In the genomic region with DNA sequence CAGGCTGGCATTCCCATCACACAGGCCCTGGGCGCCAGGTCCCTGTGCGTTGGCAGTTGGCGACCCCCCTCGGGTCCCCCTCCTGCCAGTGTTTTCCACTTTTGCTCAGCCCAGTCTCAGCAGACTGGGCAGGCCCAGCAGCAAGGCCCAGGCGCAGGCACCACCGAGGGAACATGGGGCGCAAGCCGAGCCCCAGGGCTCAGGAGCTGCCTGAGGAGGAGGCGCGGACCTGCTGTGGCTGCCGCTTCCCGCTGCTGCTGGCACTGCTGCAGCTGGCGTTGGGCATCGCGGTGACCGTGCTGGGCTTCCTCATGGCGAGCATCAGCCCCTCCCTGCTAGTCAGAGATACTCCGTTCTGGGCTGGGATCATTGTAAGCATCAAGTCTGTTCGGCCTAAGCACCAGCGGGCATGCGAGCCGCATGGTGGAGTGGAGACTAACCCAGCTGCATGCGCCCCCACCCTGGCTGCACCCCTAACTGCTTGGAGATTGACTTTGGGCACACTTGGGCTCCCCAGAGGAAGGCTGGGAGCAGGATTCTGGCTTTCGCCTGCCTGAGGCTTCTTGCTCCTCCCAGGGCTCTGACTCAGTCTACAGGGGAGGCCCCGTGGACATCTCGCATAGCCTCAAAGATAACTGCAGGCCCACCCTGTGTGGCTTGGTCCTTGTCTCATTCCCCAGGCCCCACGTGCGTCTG, we compare ENCODE assay signal across 8 mouse cellular contexts. TPM values are rescaled to one million over a fixed set of nuclear protein-coding genes. Genes with fewer than 3 reads are reported as not detected.
DNase-seq lines count a peak whose midpoint lies in the region; ATAC-seq and TF ChIP-seq lines count a peak whose summit lies in the region.

No protein-coding gene starts in this region.

- H3K9ac ChIP-seq in embryonic facial prominence, embryonic 15.5 days, result peak overlapping the region; percentile 54
- peak overlapping the region; percentile 81 for H3K9ac ChIP-seq in limb, embryonic 12.5 days (replicated peaks)
- H3K9ac ChIP-seq in midbrain, embryonic 14.5 days (replicated peaks; ENCODE audit: low read length), result peak overlapping the region; percentile 77
- H3K9ac ChIP-seq in stomach, postnatal 0 days (ENCODE audit: low read length), result peak overlapping the region; percentile 80

- no peaks in the 10 kb centered on the region for H3K27me3 ChIP-seq in spleen, adult 2 months (ENCODE audit: control insufficient read depth, insufficient read depth, low read length)
- no peaks in the 10 kb centered on the region for H3K27me3 ChIP-seq in embryonic facial prominence, embryonic 15.5 days
- no peaks in the 10 kb centered on the region for H3K27me3 ChIP-seq in limb, embryonic 12.5 days
- no peaks in the 10 kb centered on the region for H3K27me3 ChIP-seq in midbrain, embryonic 14.5 days (ENCODE audit: control insufficient read depth, insufficient read depth, low read length)
- H3K27me3 ChIP-seq in stomach, postnatal 0 days (ENCODE audit: control insufficient read depth, insufficient read depth, low read length), result no peaks in the 10 kb centered on the region

- peak overlapping the region; percentile 60 for H3K4me2 ChIP-seq in embryonic facial prominence, embryonic 15.5 days (replicated peaks)
- peak overlapping the region; percentile 67 for H3K4me2 ChIP-seq in limb, embryonic 12.5 days
- H3K4me2 ChIP-seq in midbrain, embryonic 14.5 days (ENCODE audit: low read length), result peak overlapping the region; percentile 71
- H3K4me2 ChIP-seq in stomach, postnatal 0 days (replicated peaks; ENCODE audit: low read depth), result peak overlapping the region; percentile 55

- peak overlapping the region; percentile 64 for H3K27ac ChIP-seq in spleen, adult 2 months (ENCODE audit: insufficient read depth, low read length)
- peak overlapping the region; percentile 87 for H3K27ac ChIP-seq in embryonic facial prominence, embryonic 15.5 days (replicated peaks)
- H3K27ac ChIP-seq in limb, embryonic 12.5 days, result peak overlapping the region; percentile 92
- peak overlapping the region; percentile 88 for H3K27ac ChIP-seq in midbrain, embryonic 14.5 days (replicated peaks; ENCODE audit: low read depth, low read length)
- H3K27ac ChIP-seq in stomach, postnatal 0 days (replicated peaks), result peak overlapping the region; percentile 90

- no peaks in the 10 kb centered on the region for H3K36me3 ChIP-seq in spleen, adult 2 months (ENCODE audit: control insufficient read depth, insufficient read depth, low read length)
- no peaks in the 10 kb centered on the region for H3K36me3 ChIP-seq in embryonic facial prominence, embryonic 15.5 days
- no peaks in the 10 kb centered on the region for H3K36me3 ChIP-seq in limb, embryonic 12.5 days
- H3K36me3 ChIP-seq in midbrain, embryonic 14.5 days (ENCODE audit: control insufficient read depth, insufficient read depth, low read length), result no peaks in the 10 kb centered on the region
- H3K36me3 ChIP-seq in stomach, postnatal 0 days (ENCODE audit: control insufficient read depth, insufficient read depth, low read length), result no peaks in the 10 kb centered on the region

- peak overlapping the region; percentile 53; the same call in 1 of the 2 replicates for H3K4me3 ChIP-seq in spleen, adult 2 months (ENCODE audit: extremely low read depth, insufficient read depth, insufficient read length)
- peak overlapping the region; percentile 47 for H3K4me3 ChIP-seq in embryonic facial prominence, embryonic 15.5 days (replicated peaks)
- peak overlapping the region; percentile 48 for H3K4me3 ChIP-seq in limb, embryonic 12.5 days (replicated peaks)
- peak overlapping the region; percentile 41 for H3K4me3 ChIP-seq in midbrain, embryonic 14.5 days (replicated peaks; ENCODE audit: low read depth, low read length)
- peak overlapping the region; percentile 42 for H3K4me3 ChIP-seq in stomach, postnatal 0 days (ENCODE audit: low read depth, low read length)

- peak; percentile 88 for ATAC-seq in embryonic facial prominence, embryonic 15.5 days (ENCODE audit: insufficient number of reproducible peaks, low FRiP score, low TSS enrichment, low read depth)
- ATAC-seq in limb, embryonic 12.5 days (ENCODE audit: insufficient number of reproducible peaks, insufficient read depth, low FRiP score, low TSS enrichment, low read depth), result peak; percentile 92
- peak; percentile 92 for ATAC-seq in midbrain, embryonic 14.5 days (ENCODE audit: low FRiP score, low TSS enrichment)
- ATAC-seq in stomach, postnatal 0 days (ENCODE audit: low FRiP score, low TSS enrichment), result peak; percentile 76

- TF ChIP-seq CTCF in spleen, adult 2 months (IDR thresholded peaks at IDR 0.05; ENCODE audit: extremely low read depth, insufficient read depth, insufficient read length, insufficient replicate concordance), result no peak
- peak; percentile 3; the same call in 1 of the 2 replicates for TF ChIP-seq CTCF in stomach, postnatal 0 days (IDR thresholded peaks at IDR 0.05; ENCODE audit: low read depth)

- no peak for DNase-seq in spleen, adult 2 months (ENCODE audit: low read depth in 1 of 2, low spot score in 2 of 2)
- DNase-seq in spleen, postnatal 36 days (ENCODE audit: low spot score in 2 of 2), result no peak
- peak; percentile 86 for DNase-seq in heart, adult 9 months (ENCODE audit: low spot score in 2 of 2)
- peak; percentile 86 for DNase-seq in kidney, adult 9 months
- DNase-seq in midbrain, embryonic 14.5 days, result peak; percentile 90
- DNase-seq in stomach, postnatal 0 days (ENCODE audit: low spot score), result peak; percentile 68

- H3K9me3 ChIP-seq in embryonic facial prominence, embryonic 15.5 days (replicated peaks), result no peaks in the 10 kb centered on the region
- no peaks in the 10 kb centered on the region for H3K9me3 ChIP-seq in limb, embryonic 12.5 days
- H3K9me3 ChIP-seq in midbrain, embryonic 14.5 days (ENCODE audit: control insufficient read depth, low read length), result no peaks in the 10 kb centered on the region
- no peaks in the 10 kb centered on the region for H3K9me3 ChIP-seq in stomach, postnatal 0 days (ENCODE audit: control insufficient read depth, low read length)

- 51% methylated on average over 28 of the region's 28 CpGs for WGBS in spleen, adult 2 months
- WGBS in embryonic facial prominence, embryonic 15.5 days, result 5% methylated on average over 28 of the region's 28 CpGs
- WGBS in limb, embryonic 12.5 days, result 10% methylated on average over 28 of the region's 28 CpGs
- WGBS in midbrain, embryonic 14.5 days, result 3% methylated on average over 28 of the region's 28 CpGs
- 10% methylated on average over 28 of the region's 28 CpGs for WGBS in stomach, postnatal 0 days

- TF ChIP-seq EP300 in stomach, postnatal 0 days (optimal IDR thresholded peaks at IDR 0.05), result no peak

- no peaks in the 10 kb centered on the region for H3K4me1 ChIP-seq in spleen, adult 2 months (ENCODE audit: control insufficient read depth, insufficient read depth, insufficient read length)
- H3K4me1 ChIP-seq in embryonic facial prominence, embryonic 15.5 days, result peaks cover 21% of the 10 kb centered on the region
- H3K4me1 ChIP-seq in limb, embryonic 12.5 days (replicated peaks), result peaks cover 13% of the 10 kb centered on the region
- peaks cover 4% of the 10 kb centered on the region; the same call in 1 of the 2 replicates for H3K4me1 ChIP-seq in midbrain, embryonic 14.5 days (ENCODE audit: control insufficient read depth, insufficient read depth, low read length)
- no peaks in the 10 kb centered on the region for H3K4me1 ChIP-seq in stomach, postnatal 0 days (replicated peaks; ENCODE audit: control insufficient read depth, insufficient read depth)

- TF ChIP-seq POLR2A in spleen, adult 2 months (IDR thresholded peaks at IDR 0.05; ENCODE audit: low read depth, low read length), result no peak

RNA-seq across cellular contexts. Expression of a gene that starts 2.7 kb away (rescaled TPM):
- 2.0 TPM in 2 replicates for polyA plus RNA-seq in spleen, adult 2 months (2012; rRNA removed)
- 15.8 and 18.5 TPM in 2 replicates for polyA plus RNA-seq in embryonic facial prominence, embryonic 15.5 days (2015; fragmentation: Nextera tagmentation; extraction: Ambion mirVana)
- 10.3 and 10.7 TPM in 2 replicates for polyA plus RNA-seq in limb, embryonic 12.5 days (2016; fragmentation: Nextera tagmentation; extraction: Ambion mirVana)
- polyA plus RNA-seq in midbrain, embryonic 14.5 days (2014; fragmentation: Nextera tagmentation; extraction: Ambion mirVana), result 2.5 and 2.9 TPM in 2 replicates
- polyA plus RNA-seq in stomach, postnatal 0 days (2015; fragmentation: Nextera tagmentation; extraction: Ambion mirVana), result 8.0 and 8.1 TPM in 2 replicates

Comparison
In these comparisons a context has a peak if more than half of its experiments do, and no peak if none do; other contexts are left out.
1. DNase-seq: peak in heart, adult 9 months (2 of 2), kidney, adult 9 months (single experiment), midbrain, embryonic 14.5 days (single experiment) and stomach, postnatal 0 days (single experiment); none in spleen, adult 2 months (0 of 2) and spleen, postnatal 36 days (0 of 2).
2. Peak in every context shown above with its lines, with median percentiles within 50 percentile points of each other: H3K27ac ChIP-seq, H3K4me3 ChIP-seq, ATAC-seq, H3K4me2 ChIP-seq and H3K9ac ChIP-seq.